Mouse (Mus musculus) hematopoietic stem cell, adult 5-6 weeks (primary cell): ENCODE results near the gene Xylb. TPM values are rescaled to one million over a fixed set of nuclear protein-coding genes. Genes with fewer than 3 reads are reported as not detected.

Source experiments
- ATAC-seq, 2 experiments: fragments of 125-278 bp in 1 of 2; replicated peaks in 1 of 2; 2 replicates each; pipeline ENCODE4 v1.8.0; 2016 to 2017; ENCODE audit warnings: inconsistent platforms in 2 of 2, mild to moderate bottlenecking in 2 of 2, moderate number of reproducible peaks in 2 of 2, low read depth in 1 of 2, moderate TSS enrichment in 1 of 2; ENCODE audit not compliant: low FRiP score in 2 of 2, poor library complexity in 2 of 2, severe bottlenecking in 2 of 2, insufficient read depth in 1 of 2, low TSS enrichment in 1 of 2
- total RNA-seq: library from RNA; stranded (forward); fragments of 172-1452, 232-1000 nt; gene quantifications from 2 replicates; pipeline ENCODE4 v1.2.3, GENCODE M21; 2017

Gene Xylb
- total RNA-seq, 1 experiment from 2014 or later = 2.3 TPM

DNA sequence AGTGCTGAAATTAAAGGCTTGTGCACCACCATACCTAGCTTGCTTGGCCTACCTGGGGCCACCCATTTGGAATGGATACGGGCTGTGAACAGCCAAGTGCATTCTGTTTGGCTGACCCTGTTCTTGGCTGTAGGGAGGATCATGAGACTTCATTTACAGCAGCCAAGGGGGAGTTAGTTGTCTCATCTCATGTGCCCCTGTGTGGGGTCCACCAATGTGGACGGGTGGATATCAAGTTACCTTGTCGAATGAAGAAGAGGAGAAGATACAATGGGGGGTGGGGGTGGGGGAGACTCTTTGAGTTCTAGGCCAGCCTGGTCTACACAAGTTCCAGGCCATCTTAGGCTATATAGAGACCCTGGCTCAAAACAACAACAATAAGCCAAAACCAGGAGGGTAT, 17.8 kb downstream of the Xylb start:
- no peak for ATAC-seq

DNA sequence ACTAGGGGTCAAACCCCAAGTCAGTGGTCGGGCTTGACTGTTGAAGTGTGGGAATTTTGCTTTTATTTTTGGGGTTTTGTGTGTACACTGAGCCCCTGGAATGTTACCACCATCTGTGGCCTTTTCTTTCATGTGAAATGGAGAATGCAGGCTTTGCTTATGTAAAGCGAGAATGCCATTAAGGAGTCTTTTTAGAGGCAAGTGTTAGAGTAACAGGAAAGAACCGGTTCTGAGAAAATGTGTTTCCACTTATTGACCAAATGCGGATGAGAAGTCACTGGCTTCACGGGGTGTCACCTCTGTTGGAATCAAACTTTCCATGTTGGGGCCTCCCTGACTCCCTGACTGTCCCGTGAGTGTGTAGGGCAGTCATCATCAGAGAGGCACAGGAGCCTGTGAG, 18.4 kb downstream of the Xylb start:
- ATAC-seq = no peak

- ATAC-seq = no peak; a peak in 1 of 4 replicates
Observed at GRCm38 (mm10) chr9:119378231-119378630, 21.1 kb downstream of the Xylb start.

DNA sequence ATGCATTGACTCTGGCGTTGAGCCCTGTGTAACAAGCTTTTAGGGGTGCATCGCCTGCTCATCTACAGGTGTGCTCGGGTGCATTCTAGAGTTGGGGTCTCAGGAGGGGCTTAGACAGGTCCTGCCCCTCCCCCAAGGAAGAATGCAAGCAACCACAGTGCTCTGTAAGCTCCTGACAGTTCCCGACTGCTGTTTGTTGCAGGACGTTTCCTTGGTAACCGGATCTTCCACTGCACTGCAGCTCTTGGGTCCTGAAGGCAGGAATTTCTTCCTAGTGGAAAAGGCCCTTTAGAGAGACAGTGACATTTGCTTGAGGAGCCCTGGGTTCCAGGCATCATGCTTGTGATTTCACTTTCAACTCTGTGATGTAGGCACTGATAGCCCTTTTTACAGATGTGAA, 25.4 kb downstream of the Xylb start:
- ATAC-seq = no peak

DNA sequence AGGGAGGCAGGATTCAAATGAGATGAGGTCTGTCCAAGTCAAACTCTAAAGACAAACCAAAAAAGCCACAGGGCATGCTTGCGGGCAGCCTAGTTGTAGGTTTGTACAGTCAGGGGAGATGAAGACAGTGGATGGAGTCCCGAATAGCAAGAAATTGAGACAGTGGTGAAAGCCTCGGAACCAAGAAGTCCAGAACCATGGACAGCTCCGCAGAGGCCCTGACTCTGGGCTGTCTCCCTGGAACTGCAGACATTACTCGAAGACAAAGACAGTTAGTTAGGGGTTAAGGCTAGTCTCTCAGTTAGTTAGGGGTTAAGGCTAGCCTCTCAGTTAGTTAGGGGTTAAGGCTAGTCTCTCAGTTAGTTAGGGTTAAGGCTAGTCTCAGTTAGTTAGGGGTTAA, 31.8 kb downstream of the Xylb start:
- no peak for ATAC-seq

DNA sequence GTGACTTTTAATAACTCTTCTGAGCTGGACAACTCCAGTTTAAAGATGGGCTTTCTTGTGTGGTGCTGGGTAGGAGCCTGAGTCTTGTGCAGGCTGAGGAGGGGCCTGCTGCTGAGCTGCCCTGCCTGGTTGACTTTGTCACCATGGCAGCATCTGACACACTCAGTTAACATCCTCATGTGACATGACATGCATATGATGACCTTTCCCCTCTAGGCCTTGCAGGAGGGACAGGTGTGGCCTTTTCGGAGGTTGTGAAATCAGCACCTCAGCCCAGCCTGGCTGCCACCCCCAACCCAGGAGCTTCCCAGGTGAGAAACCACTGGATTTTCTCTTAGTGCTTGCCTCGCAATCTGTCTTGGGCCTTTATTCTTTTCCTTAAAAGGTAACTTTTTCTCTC, 33.0 kb downstream of the Xylb start:
- no peak for ATAC-seq

- no peak for ATAC-seq
Observed at GRCm38 (mm10) chr9:119394808-119395207, 37.6 kb downstream of the Xylb start.

DNA sequence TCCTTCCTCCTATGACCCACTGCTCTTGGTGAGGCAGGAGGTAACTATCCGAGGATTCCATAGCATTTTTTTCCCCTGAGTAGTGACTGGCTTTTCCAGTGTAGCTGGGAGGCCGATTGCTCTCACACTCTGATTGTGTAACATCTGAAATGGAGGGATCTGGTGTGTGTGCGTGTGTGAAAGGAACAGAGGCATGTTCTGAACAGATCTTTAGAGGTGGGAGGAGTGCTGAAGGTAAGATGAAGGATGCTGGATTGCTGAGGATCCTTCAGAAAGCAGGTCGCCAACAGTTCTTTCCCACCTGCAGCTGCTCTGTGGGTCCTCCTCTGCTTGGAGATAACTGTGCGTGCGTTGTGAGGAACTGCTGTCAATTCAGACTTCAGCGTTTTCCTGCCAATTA, 44.2 kb downstream of the Xylb start:
- ATAC-seq = peak in 1 of 2 experiments; percentile 13; a peak in 1 of 4 replicates

- ATAC-seq = peak; percentile 75 to 79
Observed at GRCm38 (mm10) chr9:119401801-119402214, 44.6 kb downstream of the Xylb start, which contains the start of gene Acvr2b. Gene Acvr2b (plus strand): TSS chr9:119402118.

- no peak for ATAC-seq
Observed at GRCm38 (mm10) chr9:119402253-119403235, 45.4 kb downstream of the Xylb start.

DNA sequence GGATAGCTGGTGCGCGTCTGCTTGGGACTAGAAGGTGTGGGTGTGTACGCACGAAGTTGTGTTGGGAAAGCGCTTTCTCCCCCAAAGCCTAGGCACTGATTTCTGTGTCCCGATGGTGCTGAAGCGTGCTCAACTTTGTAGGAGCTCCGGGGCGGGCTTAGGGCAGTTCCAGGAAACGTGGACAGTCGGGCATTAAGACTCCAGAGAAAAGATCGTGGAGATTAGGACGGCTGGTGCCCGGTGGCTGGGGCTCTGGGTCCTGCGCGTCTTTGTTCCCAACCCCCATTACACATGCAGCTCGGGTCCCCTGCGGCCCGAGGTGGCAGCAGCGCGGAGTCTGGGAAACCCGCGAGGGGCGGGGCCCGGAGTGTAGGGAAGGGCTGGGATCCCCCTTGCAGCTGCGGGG, 46.1 kb downstream of the Xylb start:
- ATAC-seq = no peak

GRCm38 (mm10) chr9:119404090-119404489, 46.9 kb downstream of the Xylb start:
- ATAC-seq = peak; percentile 51 to 60

DNA sequence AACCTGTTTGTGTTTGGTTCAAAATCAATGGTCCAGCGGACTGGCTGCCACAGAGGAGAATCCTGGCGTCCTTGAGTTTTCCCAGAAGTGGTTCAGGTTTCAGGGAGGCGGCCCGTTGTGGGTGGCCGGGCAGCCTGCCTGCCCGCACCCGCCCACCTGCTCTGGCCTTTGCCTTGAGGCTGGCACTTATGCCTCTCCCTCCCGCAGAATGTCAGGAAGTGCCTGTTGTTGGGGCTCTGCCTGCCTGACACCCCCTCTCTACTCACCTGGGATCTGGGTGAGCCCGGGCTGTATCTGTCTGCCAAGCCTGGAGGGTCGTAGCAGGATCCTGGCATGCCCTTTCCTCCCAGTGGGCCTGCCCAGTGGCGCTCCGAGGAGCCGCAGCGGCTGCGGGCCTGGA, 50.7 kb downstream of the Xylb start:
- ATAC-seq = no peak

DNA sequence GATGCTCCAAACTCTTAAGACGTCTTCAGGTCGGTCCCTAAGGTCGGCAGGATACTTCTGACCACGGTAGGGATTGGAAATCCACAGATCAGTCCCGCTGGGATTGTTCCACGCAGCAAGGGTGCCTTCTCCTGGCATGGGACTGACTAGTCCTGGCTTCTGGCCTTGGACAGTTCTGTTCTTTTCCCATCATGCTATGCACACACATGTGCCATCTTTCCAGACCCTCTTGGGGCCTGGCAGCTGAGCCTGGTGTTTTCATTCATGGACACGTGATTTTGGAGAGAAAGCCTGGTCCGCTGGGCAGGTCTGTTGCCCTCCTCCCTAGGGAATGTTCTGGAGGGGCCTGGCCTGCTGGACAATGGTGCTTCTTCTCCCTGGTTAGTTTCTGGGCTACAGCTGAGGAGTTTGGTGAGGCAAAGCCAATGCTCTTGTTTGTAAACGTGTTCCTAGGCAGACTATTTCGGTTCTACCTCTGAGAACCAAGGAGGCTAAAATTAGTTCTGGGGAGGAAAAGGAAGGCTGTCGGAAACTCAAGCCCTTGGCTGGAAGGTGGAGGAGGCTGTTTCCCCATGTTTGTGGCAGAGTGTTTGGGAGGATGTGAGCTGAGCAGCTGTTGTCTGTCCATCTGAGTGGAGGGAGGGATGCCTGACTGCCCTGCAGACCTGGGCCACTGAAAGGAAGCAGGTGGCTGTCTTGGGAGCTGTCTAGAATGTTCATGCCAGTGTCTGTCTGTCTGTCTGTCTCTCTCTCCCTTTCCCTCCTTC, 51.9 kb downstream of the Xylb start:
- ATAC-seq = no peak

DNA sequence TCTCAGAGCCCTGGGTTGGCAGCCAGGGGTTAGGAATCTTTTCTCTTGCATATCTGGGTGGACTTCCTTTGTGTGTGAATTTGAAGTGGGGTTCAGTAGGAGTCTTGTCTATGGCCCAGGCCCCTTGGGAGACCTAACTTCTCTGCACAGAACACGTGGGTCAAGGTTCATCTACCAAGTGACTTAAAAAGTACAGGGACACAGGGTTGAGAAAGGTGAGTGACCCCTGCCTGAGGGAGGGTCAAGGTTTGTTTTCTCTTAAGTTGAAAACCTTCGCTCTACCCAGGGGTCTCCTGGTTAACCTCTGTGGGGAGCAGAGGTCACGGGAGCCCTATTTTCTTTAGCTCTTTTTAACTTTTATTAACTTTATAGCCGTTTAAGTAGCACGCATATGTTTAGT, 52.7 kb downstream of the Xylb start:
- ATAC-seq = no peak

DNA sequence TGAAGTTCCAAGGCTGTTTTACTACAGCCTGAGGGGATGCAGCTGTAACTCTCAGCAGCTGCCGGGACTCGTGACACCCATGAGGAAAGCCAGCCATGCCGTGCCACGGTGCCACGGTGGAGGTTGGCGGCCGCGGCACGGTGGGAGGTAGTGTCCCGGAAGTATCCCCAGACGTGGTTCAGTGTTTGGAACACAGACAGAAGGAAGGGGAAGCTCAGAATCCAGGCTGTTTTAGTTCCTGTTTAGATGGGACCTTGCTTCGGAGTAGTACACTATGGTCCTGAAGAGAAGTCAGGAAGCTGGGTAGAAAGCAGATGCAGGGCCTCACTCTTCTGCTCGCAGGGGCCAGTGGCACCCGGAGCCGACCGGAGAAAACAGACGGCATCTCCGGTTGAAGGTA, 60.8 kb downstream of the Xylb start:
- ATAC-seq = no peak

DNA sequence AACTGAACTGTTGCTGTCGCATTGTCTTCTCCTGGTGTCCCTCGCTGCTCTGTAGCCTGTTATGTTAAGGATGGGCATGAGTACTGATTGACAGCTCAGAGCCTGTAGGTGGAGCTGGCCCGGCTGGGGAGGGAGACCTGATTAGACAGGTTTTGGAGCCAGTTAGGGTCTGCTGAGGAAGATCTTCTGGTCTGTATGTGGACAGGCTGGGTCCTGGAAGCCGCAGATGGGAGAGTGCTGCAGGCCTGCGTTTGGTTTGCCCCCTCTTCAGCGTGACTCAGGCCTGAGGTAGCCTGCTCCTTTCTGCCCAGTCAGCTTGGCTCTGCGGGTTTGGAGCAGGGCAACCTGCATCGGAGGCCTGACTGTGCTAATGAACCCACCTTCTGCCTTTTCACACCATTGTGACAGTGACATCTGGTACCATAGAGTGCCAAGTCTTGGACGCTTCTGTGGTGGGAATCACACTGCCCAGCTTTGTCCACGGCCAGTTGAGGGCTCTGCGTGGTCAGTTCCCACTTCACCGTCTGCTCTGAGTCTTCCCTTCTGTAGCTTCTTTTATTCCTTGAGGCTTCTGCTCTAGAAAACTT, 62.8 kb downstream of the Xylb start:
- ATAC-seq = no peak
